Mouse (Mus musculus) layer of hippocampus, adult 18-20 months (tissue): ENCODE results near the gene Chp2. TPM values are rescaled to one million over a fixed set of nuclear protein-coding genes. Genes with fewer than 3 reads are reported as not detected.

ENCODE experiments used
- DNase-seq, 2 experiments: peaks; one replicate each; pipeline ENCODE4 v3.0.0; 2022; ENCODE audit warnings: low spot score in 2 of 2
- long read RNA-seq: library from polyadenylated mRNA; stranded (forward); transcript quantifications from one replicate; pipeline ENCODE4 v2.0.0, GENCODE M21; 2021
- total RNA-seq, 2 experiments: library from RNA; stranded (reverse); gene quantifications; 2 replicates each; pipeline ENCODE4 v1.2.3; 2021

Gene Chp2
- 1 to 10 TPM; 3.3 to 3.7 TPM for total RNA-seq
- long read RNA-seq, partial matches to known transcripts: 0 of 2 reads
- long read RNA-seq, other reads (novel, unspliced or antisense): 1 of 2 reads

DNA sequence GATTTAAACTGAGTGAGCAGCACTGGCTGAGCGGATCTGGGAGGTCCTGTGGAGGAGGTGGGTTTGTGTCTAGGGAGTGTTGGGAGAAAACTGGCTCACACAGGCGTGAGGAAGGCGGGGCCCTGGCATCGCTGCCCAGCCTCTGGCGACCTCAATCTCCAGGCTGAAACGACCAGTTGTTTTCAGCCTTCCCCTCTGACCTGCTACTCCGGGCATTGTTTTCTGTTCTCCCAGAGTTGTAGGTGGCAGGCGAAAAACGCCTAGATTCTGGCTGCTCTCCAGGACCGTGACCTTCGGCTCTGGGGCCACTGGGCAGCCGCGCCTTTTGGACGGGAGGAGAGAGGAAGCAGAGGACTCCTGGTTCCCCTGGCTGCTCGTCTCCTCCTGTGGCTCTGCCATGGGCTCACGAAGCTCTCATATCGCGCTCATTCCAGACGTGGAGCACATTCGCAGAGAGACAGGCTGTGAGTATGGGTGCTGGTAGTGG, at the start of gene Chp2:
Gene Chp2 (plus strand): TSS at position 182 of the 487 bp plus-strand sequence.
- no peak for DNase-seq

- DNase-seq: no peak
These were observed 48.6 kb upstream of the Chp2 start for GRCm38 (mm10) chr7:122170705-122171104.

DNA sequence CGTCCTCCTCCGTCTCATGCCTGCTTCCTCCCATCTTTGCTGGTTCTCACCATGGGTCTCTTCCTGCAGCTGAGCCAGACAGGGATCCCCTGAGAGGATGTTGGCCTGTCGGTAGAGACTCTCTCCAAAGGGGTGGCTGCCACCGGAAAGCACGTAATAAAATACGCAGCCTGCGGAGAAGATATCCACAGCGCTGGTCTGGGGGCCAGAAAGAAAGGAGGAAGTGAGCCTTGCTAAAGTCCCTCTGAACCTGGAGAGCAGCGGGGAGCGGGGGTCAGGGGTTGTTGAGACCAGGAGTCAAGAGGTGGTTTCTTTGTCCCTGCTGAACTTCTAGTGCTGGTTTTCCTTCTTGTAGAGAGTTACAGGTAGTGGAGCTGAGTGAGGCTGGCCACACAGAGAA, 47.7 kb upstream of the Chp2 start:
- DNase-seq: no peak

DNA sequence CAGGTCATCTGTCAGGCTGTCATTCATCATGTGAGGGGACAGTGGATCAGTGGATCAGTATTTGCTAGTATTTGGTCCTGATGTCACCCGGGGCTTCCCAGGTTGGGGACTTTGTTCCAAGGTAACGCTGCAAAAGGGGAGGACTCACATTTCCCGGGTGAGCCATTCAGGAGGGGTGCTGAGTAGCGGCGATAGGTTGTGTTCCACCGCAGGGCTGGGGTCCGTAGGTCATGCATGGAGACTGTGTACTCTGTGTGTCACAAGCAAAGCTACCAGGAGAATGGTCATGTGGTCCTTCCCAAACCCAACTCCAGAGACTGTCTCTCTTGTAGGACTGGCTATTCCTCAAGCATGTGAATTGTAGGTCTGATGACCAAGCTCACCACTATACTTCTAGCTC, 38.6 kb upstream of the Chp2 start:
- no peak for DNase-seq

DNA sequence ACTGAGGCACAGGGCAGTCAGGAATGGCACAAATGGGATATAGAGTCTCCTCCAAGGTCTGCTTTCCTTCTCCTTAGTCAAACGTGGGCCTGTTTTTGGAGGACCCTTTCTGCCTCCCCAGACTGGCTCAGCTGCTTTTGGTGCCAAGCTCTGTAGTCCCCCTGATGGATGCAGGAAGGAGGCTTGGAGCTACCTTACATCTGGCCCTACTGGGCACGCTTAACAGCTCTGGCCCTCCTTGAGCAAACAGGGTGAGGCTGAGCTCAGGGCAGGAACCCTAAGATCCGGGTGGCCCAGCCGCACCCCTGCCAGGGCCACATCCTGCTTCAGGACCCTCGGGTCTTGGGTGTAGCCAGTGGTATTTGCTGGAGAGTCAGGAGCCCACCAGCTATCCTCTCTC, 34.7 kb upstream of the Chp2 start:
- no peak for DNase-seq

DNA sequence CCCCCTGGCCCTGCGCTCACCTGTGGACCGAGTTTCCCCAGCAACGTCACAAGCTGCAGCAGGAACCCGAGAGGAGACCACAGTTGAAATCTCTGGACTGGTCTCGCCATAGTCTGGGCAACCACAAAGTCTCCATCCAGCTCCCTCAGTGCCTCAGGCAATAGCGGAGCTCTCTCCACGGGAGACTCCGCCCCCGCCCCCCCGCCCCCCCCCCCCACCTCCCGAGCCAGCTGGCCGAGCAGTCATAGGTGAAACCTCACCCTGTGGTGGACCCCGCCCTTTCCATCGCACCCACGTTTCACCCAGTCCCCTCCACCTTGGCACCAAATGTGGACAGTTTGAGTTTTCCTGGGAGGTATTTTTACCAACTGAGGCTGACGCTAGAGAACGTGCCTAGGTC, 33.3 kb upstream of the Chp2 start, which contains the start of gene Ern2:
Gene Ern2 (minus strand): TSS at position 165 of the 400 bp plus-strand sequence.
- no peak for DNase-seq

GRCm38 (mm10) chr7:122189484-122189883, 29.8 kb upstream of the Chp2 start:
- DNase-seq: peak in 1 of 2 experiments; percentile 28

DNA sequence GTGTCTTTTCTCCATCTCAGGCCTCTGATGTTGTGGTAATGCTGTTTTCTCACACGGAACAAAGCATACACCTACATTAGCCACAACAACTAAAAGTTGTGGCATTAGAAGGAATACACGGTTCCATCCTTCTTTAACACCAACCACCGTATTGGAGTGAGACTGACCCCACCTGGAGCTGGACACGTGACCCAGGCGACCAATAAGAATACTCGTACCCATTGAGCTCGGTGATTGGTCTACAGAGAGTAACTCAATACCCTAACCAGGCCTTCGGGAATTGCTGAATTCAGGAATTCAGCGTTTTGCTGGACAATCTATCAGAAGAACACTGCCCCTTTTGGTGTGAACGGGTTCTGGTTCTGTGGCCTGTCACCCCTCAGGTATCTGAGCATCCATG, 28.2 kb upstream of the Chp2 start:
- DNase-seq: no peak

GRCm38 (mm10) chr7:122193919-122194318, 25.4 kb upstream of the Chp2 start:
- DNase-seq: no peak

DNA sequence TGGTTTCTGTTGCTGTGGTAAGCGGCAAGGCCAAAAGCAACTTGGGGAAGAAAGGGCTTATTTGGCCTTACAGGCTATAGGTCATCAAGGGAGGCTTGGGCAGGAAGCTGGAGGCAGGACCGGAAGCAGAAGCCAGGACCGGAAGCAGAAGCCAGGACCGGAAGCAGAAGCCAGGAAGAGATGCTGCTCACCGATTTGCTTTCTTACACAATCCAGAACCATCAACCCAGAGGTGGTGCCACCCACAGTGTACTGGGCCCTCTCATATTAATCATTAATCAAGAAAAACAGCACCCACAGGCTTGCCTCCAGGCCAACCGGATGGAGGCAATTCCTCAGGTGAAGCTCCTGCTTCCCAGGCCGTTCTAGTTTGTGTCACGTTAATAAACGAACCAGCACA, 22.5 kb upstream of the Chp2 start:
- no peak for DNase-seq

DNA sequence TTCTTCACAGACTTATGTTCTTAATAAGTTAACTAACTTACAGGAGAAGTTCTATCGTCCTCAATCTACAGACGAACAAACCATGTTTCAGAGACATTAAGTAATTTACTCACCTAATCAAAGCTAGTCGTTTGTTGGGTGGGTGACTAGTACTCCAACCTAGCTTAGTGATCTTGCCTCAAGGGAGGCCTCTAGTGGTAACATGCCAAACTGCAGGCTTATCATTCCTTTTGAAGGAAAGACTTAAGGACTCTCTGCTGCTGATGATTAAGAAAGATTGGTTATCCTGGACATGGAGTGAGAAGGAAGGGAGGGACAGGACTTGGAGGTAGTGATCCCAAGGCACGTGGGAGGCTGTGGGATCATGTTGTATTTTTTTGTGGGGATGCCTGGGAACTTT, 22.0 kb upstream of the Chp2 start:
- DNase-seq: peak in 1 of 2 experiments; percentile 72

GRCm38 (mm10) chr7:122199296-122199695, 20.0 kb upstream of the Chp2 start:
- peak; percentile 5 to 54 for DNase-seq

- no peak for DNase-seq
These were observed 15.4 kb upstream of the Chp2 start for GRCm38 (mm10) chr7:122203936-122204335.

GRCm38 (mm10) chr7:122206121-122206520, 13.2 kb upstream of the Chp2 start:
- DNase-seq: no peak

- no peak for DNase-seq
These were observed 10.8 kb upstream of the Chp2 start for GRCm38 (mm10) chr7:122208276-122209021.

DNA sequence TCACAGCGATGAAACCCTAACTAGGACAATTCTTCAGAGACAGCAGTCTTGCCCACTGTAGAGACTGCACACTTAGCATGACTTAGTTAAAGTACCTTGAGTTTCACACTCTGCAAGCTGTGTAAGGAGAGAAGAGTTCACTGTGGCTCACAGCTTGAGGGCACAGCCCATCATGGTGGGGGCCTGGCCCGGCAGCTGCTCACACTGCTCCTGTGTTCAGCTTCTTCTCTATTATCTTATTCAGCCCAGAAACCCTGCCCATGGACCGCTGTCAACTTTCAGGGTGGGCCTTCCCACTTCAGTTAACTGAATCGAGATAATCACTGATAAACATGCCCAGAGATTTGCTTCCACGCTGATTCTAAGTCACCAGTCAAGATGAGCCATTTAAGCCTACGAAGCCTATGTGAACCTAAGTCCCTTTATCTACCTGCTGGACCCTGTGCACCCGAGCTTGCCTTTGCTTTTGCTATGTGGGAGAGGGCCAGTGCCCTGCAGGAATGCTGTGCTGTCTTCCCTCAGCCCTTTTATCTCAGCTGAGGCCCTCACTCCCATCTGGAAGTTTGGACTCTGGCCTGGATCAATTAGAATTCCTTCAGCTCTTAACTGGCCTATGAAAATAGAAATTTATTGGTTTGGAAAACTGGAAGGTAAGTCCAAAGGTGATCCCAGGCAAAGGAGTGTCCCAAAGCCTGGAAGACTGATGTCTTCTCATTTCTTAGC, 6.9 kb downstream of the Chp2 start:
- no peak for DNase-seq

DNA sequence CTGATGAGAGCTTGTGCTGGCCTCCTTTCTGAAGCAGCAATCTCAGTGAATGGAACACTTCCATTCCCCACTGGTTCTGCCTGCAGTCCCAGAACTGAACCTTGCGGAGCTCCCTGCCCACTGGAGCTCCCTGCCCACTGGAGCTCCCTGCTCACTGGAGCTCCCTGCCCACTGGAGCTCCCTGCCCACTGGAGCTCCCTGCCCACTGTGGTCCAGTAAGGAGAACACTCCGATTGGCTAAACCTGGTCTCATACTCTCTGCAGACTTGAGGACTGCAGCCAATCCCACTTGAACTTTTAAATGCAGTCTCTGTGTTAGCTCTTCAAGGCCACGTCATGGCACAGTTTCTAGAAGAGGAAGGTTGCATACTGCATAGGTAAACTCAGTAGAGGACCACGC, 7.4 kb downstream of the Chp2 start:
- DNase-seq: no peak

- no peak for DNase-seq
These were observed 10.0 kb downstream of the Chp2 start for GRCm38 (mm10) chr7:122229306-122229705.

DNA sequence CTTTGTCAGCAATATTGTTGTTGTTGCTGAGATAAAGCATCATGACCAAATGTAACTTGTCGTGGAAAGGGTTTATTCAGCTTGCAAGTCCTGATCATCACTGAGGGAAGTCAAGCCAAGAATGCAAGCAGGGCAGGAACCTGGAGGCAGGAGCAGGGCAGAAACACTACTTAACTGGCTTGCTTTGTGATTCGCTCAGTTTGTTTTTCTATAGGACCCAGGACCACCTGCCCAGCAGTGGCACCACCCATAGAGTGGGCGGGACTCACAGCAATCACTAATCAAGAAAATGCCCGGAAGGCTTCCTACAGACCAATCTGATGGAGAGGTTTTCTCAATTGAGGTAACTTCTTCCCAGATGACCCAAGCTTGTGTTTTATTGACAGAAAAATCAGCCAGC, 10.6 kb downstream of the Chp2 start:
- no peak for DNase-seq

DNA sequence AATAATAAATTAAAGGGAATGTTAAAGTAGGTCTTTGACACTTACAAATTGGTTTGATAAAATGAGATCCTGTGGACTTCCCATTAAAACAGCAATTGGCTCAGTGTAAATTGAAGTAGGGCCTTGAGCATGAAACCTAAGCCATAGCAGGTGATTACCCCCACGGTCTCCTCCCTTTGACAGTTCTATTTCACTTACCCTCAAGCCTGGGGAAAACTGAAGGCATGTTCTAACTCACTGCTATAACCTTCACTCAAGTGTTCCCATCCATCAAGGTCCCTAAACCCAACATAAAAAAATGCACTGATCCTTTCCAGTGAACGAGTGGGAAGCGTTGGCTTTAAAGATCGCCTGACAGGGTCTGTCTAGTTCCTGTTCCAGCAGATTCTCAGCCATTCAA, 11.6 kb downstream of the Chp2 start:
- no peak for DNase-seq

DNA sequence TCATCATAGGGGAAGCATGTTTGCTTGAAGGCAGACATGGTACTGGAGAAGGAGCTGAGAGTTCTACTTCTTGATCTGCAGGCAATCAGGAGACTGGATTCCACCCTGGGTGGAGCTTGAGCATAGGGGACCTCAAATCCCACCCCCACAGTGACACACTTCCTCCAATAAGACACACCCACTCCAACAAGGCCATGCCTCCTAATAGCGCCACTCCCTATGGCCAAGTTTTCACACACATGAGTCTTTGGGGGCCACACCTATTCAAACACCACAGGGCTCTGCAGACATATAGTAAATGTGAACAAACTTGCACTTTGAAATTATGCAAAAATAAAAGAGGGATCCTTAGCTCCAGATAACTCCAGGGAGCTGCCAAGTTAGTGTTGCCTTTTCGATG, 19.6 kb downstream of the Chp2 start:
- DNase-seq: no peak

DNA sequence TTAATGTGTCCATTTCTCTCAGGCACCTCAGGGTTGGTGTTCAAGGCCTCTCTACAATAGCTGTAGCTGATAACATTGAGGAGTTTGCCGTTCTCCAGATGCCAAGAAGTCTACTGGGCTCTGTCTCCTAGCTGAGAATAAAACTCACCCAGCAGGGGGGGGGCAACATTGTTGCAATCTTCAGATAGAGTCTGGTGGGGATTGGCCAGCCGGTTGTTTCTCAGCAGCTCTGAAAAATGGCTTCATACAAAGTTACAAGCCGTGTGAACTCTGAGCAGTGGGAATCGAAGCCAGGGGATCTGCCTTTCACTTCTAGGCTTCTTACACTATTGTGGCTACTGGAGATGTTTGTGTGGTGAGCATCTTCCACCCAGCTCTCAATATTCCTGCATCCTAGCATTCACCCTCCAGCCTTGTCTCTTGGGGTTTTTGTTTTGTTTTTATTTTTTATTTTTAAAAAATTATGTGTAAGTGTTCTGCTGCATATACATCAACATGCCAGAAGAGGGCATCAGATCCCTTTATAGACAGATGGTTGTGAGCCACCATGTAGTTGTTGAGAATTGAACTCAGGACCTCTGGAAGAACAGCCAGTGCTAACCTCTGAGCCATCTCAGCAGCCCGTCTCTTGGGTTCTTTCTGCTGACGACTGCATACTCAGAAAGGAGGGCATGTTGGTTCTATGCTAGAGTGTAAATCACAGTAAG, 21.3 kb downstream of the Chp2 start:
- DNase-seq: no peak
